Mouse (Mus musculus) MEL (cell line): ENCODE measurements at regions not wholly inside any gene's neighbourhood (a gene's known extent, or its start where the extent isn't known, plus 50 kb on each side); places are given as distances from the start of the nearest gene placed in this dataset.

ENCODE experiments used
- DNase-seq: peaks from one replicate; pipeline ENCODE4 v3.0.0; 2011; ENCODE audit warnings: low read depth, low spot score
- H3K27ac ChIP-seq: 2 replicates; pipeline ENCODE4 v1.5.1; 2012; ENCODE audit warnings: low read depth, mild to moderate bottlenecking, control low read depth, low read length, moderate library complexity; ENCODE audit not compliant: control insufficient read depth
- H3K27me3 ChIP-seq, 2 experiments: fragments of 150-350 bp in 1 of 2; sonication (generic) in 1 of 2; 2 replicates each; pipeline ENCODE4 v1.6.1; 2012; ENCODE audit warnings: low read length in 2 of 2, mild to moderate bottlenecking in 2 of 2, improper control_type of control experiment in 1 of 2, moderate library complexity in 1 of 2; ENCODE audit not compliant: insufficient read depth in 2 of 2, control insufficient read depth in 1 of 2
- H3K36me3 ChIP-seq, 2 experiments: 2 replicates each; pipeline ENCODE4 v1.6.1; 2012 to 2014; ENCODE audit warnings: low read length in 2 of 2, improper control_type of control experiment in 1 of 2, inconsistent platforms in 1 of 2, mild to moderate bottlenecking in 1 of 2; ENCODE audit not compliant: insufficient read depth in 2 of 2, control insufficient read depth in 1 of 2
- H3K4me1 ChIP-seq, 2 experiments: fragments of 150-350 bp in 1 of 2; sonication (generic) in 1 of 2; 2 replicates each; pipeline ENCODE4 v1.6.1; 2012; ENCODE audit warnings: low read length in 2 of 2, improper control_type of control experiment in 1 of 2, mild to moderate bottlenecking in 1 of 2; ENCODE audit not compliant: insufficient read depth in 2 of 2, control insufficient read depth in 1 of 2
- H3K4me3 ChIP-seq, 2 experiments: fragments of 150-350 bp in 1 of 2; sonication (generic) in 1 of 2; 2 replicates each; pipeline ENCODE4 v1.5.1; 2012; ENCODE audit warnings: low read depth in 2 of 2, low read length in 2 of 2, mild to moderate bottlenecking in 2 of 2, moderate library complexity in 2 of 2, control low read depth in 1 of 2, improper control_type of control experiment in 1 of 2; ENCODE audit not compliant: control insufficient read depth in 1 of 2, insufficient read depth in 1 of 2
- H3K79me2 ChIP-seq: 2 replicates; pipeline ENCODE4 v1.6.1; 2012; ENCODE audit warnings: mild to moderate bottlenecking, low read length, moderate library complexity; ENCODE audit not compliant: control insufficient read depth, poor library complexity, insufficient read depth
- H3K9ac ChIP-seq: 2 replicates; pipeline ENCODE4 v1.6.1; 2012; ENCODE audit warnings: low read depth, mild to moderate bottlenecking, control low read depth, low read length, moderate library complexity; ENCODE audit not compliant: control insufficient read depth, poor library complexity, severe bottlenecking
- H3K9me3 ChIP-seq: fragments of 150-350 bp; sonication (generic); replicated peaks from 2 replicates; pipeline ENCODE4 v1.6.1; 2012; ENCODE audit warnings: mild to moderate bottlenecking, low read length, improper control_type of control experiment, moderate library complexity; ENCODE audit not compliant: insufficient read depth
- CHD1 ChIP-seq: IDR thresholded peaks from 2 replicates; pipeline ENCODE4 v1.6.1; 2012; ENCODE audit warnings: low read depth, mild to moderate bottlenecking, inconsistent platforms, low read length, improper control_type of control experiment
- CHD2 ChIP-seq: IDR thresholded peaks from 2 replicates; pipeline ENCODE4 v1.6.1; 2011; ENCODE audit warnings: low read length, improper control_type of control experiment
- E2F4 ChIP-seq: IDR thresholded peaks from 2 replicates; pipeline ENCODE4 v1.6.1; 2011; ENCODE audit warnings: low read depth, low read length, improper control_type of control experiment, borderline replicate concordance
- EP300 ChIP-seq, 2 experiments: IDR thresholded peaks; 2 replicates each; pipeline ENCODE4 v1.6.1; 2011; ENCODE audit warnings: improper control_type of control experiment in 2 of 2, low read length in 2 of 2, low read depth in 1 of 2, mild to moderate bottlenecking in 1 of 2
- ETS1 ChIP-seq: IDR thresholded peaks from 2 replicates; pipeline ENCODE4 v1.6.1; 2012; ENCODE audit warnings: low read depth, mild to moderate bottlenecking, inconsistent platforms, low read length, improper control_type of control experiment, moderate library complexity
- GABPA ChIP-seq: IDR thresholded peaks from 2 replicates; pipeline ENCODE4 v1.6.1; 2012; ENCODE audit warnings: low read depth, mild to moderate bottlenecking, inconsistent platforms, low read length, improper control_type of control experiment, moderate library complexity
- GATA1 ChIP-seq: IDR thresholded peaks from 2 replicates; pipeline ENCODE4 v1.6.1; 2011; ENCODE audit warnings: low read depth, low read length, improper control_type of control experiment
- JUND ChIP-seq: IDR thresholded peaks from 2 replicates; pipeline ENCODE4 v1.6.1; 2011; ENCODE audit warnings: low read depth, mild to moderate bottlenecking, improper control_type of control experiment, low read length
- KAT2A ChIP-seq: conservative IDR thresholded peaks from 2 replicates; pipeline ENCODE4 v1.6.1; 2012; ENCODE audit warnings: low read depth, low read length, improper control_type of control experiment, inconsistent platforms
- MAFK ChIP-seq: IDR thresholded peaks from 2 replicates; pipeline ENCODE4 v1.6.1; 2011; ENCODE audit warnings: low read depth, mild to moderate bottlenecking, low read length, improper control_type of control experiment, borderline replicate concordance
- MXI1 ChIP-seq: IDR thresholded peaks from 2 replicates; pipeline ENCODE4 v1.6.1; 2011; ENCODE audit warnings: mild to moderate bottlenecking, low read depth, low read length, improper control_type of control experiment
- MYB ChIP-seq: IDR thresholded peaks from 2 replicates; pipeline ENCODE4 v1.6.1; 2011; ENCODE audit warnings: mild to moderate bottlenecking, low read depth, low read length, improper control_type of control experiment
- MYC ChIP-seq: IDR thresholded peaks from 2 replicates; pipeline ENCODE4 v1.6.1; 2011; ENCODE audit warnings: low read depth, mild to moderate bottlenecking, low read length, improper control_type of control experiment, moderate library complexity
- NELFE ChIP-seq: IDR thresholded peaks from 2 replicates; pipeline ENCODE4 v1.6.1; 2011; ENCODE audit warnings: low read depth, low read length, improper control_type of control experiment
- POLR2A ChIP-seq, 2 experiments: IDR thresholded peaks; 2 replicates each; pipeline ENCODE4 v1.6.1; 2011 to 2012; ENCODE audit warnings: low read length in 2 of 2, mild to moderate bottlenecking in 2 of 2, control low read depth in 1 of 2, improper control_type of control experiment in 1 of 2, low read depth in 1 of 2, moderate library complexity in 1 of 2; ENCODE audit not compliant: control insufficient read depth in 1 of 2, insufficient read depth in 1 of 2, poor library complexity in 1 of 2
- RAD21 ChIP-seq: IDR thresholded peaks from 2 replicates; pipeline ENCODE4 v1.6.1; 2011; ENCODE audit warnings: mild to moderate bottlenecking, low read depth, low read length, improper control_type of control experiment
- RCOR1 ChIP-seq: IDR thresholded peaks from 2 replicates; pipeline ENCODE4 v1.6.1; 2012; ENCODE audit warnings: low read depth, mild to moderate bottlenecking, inconsistent platforms, low read length, improper control_type of control experiment
- TAL1 ChIP-seq: IDR thresholded peaks from 2 replicates; pipeline ENCODE4 v1.6.1; 2012; ENCODE audit warnings: mild to moderate bottlenecking, inconsistent platforms, low read length, moderate library complexity, mixed read lengths
- TBP ChIP-seq: IDR thresholded peaks from 2 replicates; pipeline ENCODE4 v1.8.0; 2011; ENCODE audit warnings: low read depth, low read length, improper control_type of control experiment
- USF2 ChIP-seq, 2 experiments: IDR thresholded peaks; 2 replicates each; pipeline ENCODE4 v1.6.1; 2011 to 2012; ENCODE audit warnings: improper control_type of control experiment in 2 of 2, low read length in 2 of 2, borderline replicate concordance in 1 of 2, inconsistent platforms in 1 of 2, low read depth in 1 of 2, mild to moderate bottlenecking in 1 of 2; ENCODE audit not compliant: insufficient read depth in 1 of 2
- ZC3H11A ChIP-seq: IDR thresholded peaks from 2 replicates; pipeline ENCODE4 v1.6.1; 2012; ENCODE audit warnings: low read depth, mild to moderate bottlenecking, inconsistent platforms, low read length, improper control_type of control experiment
- ZMIZ1 ChIP-seq: IDR thresholded peaks from 2 replicates; pipeline ENCODE4 v1.6.1; 2012; ENCODE audit warnings: low read depth, mild to moderate bottlenecking, inconsistent platforms, low read length, improper control_type of control experiment, moderate library complexity
- ZNF384 ChIP-seq: IDR thresholded peaks from 2 replicates; pipeline ENCODE4 v1.6.1; 2012; ENCODE audit warnings: low read depth, mild to moderate bottlenecking, inconsistent platforms, low read length, improper control_type of control experiment

GRCm38 (mm10) chr16:50504619-50505018 lies 72.4 kb upstream of the Bbx start:
- Histone ChIP-seq H3K36me3 (no peaks in the 10 kb centered on the region), H3K9ac (no peak overlapping the region), H3K79me2 (no peaks in the 10 kb centered on the region), H3K27ac (no peak overlapping the region), H3K9me3 (no peaks in the 10 kb centered on the region), H3K27me3 (no peaks in the 10 kb centered on the region; a peak in 1 of 4 replicates), H3K4me3 (no peak overlapping the region)
- DNase-seq = no peak
- TF ChIP-seq KAT2A (no peak), CHD2 (no peak), GATA1 (no peak), MXI1 (no peak), ZNF384 (no peak), E2F4 (no peak), ETS1 (no peak), TBP (no peak), ZC3H11A (no peak), EP300 (IDR thresholded peaks at IDR 0.05; ENCODE audit: low read depth in 1 of 2, low read length in 2 of 2) (no peak), MYB (no peak), RCOR1 (no peak), GABPA (no peak), JUND (no peak), USF2 (IDR thresholded peaks at IDR 0.05; ENCODE audit: borderline replicate concordance in 1 of 2, insufficient read depth in 1 of 2, low read depth in 1 of 2, low read length in 2 of 2) (no peak), RAD21 (no peak), MYC (no peak), POLR2A (IDR thresholded peaks at IDR 0.05; ENCODE audit: control insufficient read depth in 1 of 2, insufficient read depth in 1 of 2, low read depth in 1 of 2, low read length in 2 of 2, poor library complexity in 1 of 2) (no peak), CHD1 (no peak), MAFK (no peak)
- TF ChIP-seq, all 39 proteins: peak for 0
- no peaks in the 10 kb centered on the region for H3K4me1 ChIP-seq

GRCm38 (mm10) chr16:50498909-50499308 lies 66.7 kb upstream of the Bbx start:
- Histone ChIP-seq H3K27ac (no peak overlapping the region), H3K9me3 (no peaks in the 10 kb centered on the region), H3K36me3 (no peaks in the 10 kb centered on the region), H3K4me3 (no peak overlapping the region), H3K4me1 (no peaks in the 10 kb centered on the region), H3K79me2 (no peaks in the 10 kb centered on the region), H3K9ac (no peak overlapping the region)
- no peak for DNase-seq
- TF ChIP-seq NELFE = no peak
- no peak for TF ChIP-seq MYC
- no peak for TF ChIP-seq TAL1
- no peak for TF ChIP-seq ZMIZ1
- TF ChIP-seq, all 39 proteins: peak for 0
- H3K27me3 ChIP-seq = no peaks in the 10 kb centered on the region; a peak in 1 of 4 replicates
